Mouse (Mus musculus): ENCODE results near the gene Sumo1.

- TF ChIP-seq POLR2A (IDR thresholded peaks at IDR 0.05; ENCODE audit: low read depth, low read length), result no peak
- TF ChIP-seq CTCF (IDR thresholded peaks at IDR 0.05; ENCODE audit: borderline replicate concordance, insufficient read depth, low read length), result no peak
These were observed 19.3 kb downstream of the Sumo1 start for GRCm38 (mm10) chr1:59651201-59651819.

Data from embryonic fibroblast, embryonic 13.5 days (primary cell).